Mouse (Mus musculus) kidney, embryonic 16.5 days (tissue): ENCODE measurements around the gene Gfap. TPM values are rescaled to one million over a fixed set of nuclear protein-coding genes. Genes with fewer than 3 reads are reported as not detected.

ENCODE experiments used
- ATAC-seq: fragments of 200-750 bp; cut with Nextera tagmentation; 2 replicates; pipeline ENCODE4 v1.8.0; 2017; ENCODE audit warnings: moderate TSS enrichment; ENCODE audit not compliant: low FRiP score, low TSS enrichment
- H3K27ac ChIP-seq: fragments of 300-500 bp; sonication (generic); 2 replicates; pipeline ENCODE4 v1.5.1; 2014; ENCODE audit warnings: low read length
- H3K27me3 ChIP-seq: fragments of 300-500 bp; sonication (generic); 2 replicates; pipeline ENCODE4 v1.6.1; 2014; ENCODE audit warnings: low read length, control low read depth, mixed read lengths; ENCODE audit not compliant: insufficient read depth
- H3K36me3 ChIP-seq: fragments of 300-500 bp; sonication (generic); 2 replicates; pipeline ENCODE4 v1.6.1; 2014; ENCODE audit warnings: low read length, control low read depth, mixed read lengths; ENCODE audit not compliant: insufficient read depth
- H3K4me1 ChIP-seq: fragments of 300-500 bp; sonication (generic); 2 replicates; pipeline ENCODE4 v1.6.1; 2014; ENCODE audit warnings: low read length, control low read depth, mixed read lengths; ENCODE audit not compliant: insufficient read depth
- H3K4me2 ChIP-seq: fragments of 300-500 bp; sonication (generic); replicated peaks from 2 replicates; pipeline ENCODE4 v1.6.1; 2014; ENCODE audit warnings: low read depth, low read length
- H3K4me3 ChIP-seq: fragments of 300-500 bp; sonication (generic); 2 replicates; pipeline ENCODE4 v1.5.1; 2014; ENCODE audit warnings: mild to moderate bottlenecking, low read length
- H3K9ac ChIP-seq: fragments of 300-500 bp; sonication (generic); replicated peaks from 2 replicates; pipeline ENCODE4 v1.6.1; 2014; ENCODE audit warnings: low read length
- H3K9me3 ChIP-seq: fragments of 300-500 bp; sonication (generic); 2 replicates; pipeline ENCODE4 v1.6.1; 2016; ENCODE audit warnings: low read length, control low read depth
- whole genome bisulfite sequencing: fragments of 180-500 bp; shearing (Covaris S2); extraction: QIAGEN DNeasy Blood & Tissue Kit; methylation state at CpG from one replicate; pipeline ENCODE4 v1.1.7; 2014; 5-methylcytosine and 5-hydroxymethylcytosine counted together
- polyA plus RNA-seq: library from polyadenylated mRNA; unstranded; fragments of >200 nt; fragmentation: Nextera tagmentation; extraction: Ambion mirVana; gene quantifications from 2 replicates; pipeline ENCODE4 v1.2.1, GENCODE M21; 2015

The Gfap gene
- polyA plus RNA-seq, 1 experiment from 2014 or later = 0.41 TPM

DNA sequence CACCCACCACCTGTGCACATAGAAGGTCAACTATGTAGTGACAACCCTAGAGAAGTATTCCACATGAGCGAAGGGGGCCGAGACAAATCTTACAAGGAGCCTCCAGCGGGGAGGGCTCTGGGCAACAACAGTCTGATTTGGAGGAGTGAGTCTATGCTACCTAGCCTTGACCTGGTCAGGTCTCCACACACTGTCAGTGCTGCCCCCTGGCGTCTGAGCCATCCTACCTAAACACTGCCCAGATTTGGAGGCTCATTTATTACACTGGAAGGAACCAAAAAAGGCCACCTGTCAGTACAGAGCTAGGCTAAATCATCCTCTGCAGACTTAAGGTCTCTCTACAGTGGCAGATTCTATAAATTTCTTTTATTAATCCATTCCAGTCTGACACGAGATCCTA lies 48.8 kb downstream of the Gfap start:
- Histone ChIP-seq H3K9me3 (no peaks in the 10 kb centered on the region), H3K36me3 (peaks cover 67% of the 10 kb centered on the region), H3K4me1 (no peaks in the 10 kb centered on the region), H3K27me3 (no peaks in the 10 kb centered on the region), H3K27ac (no peak overlapping the region), H3K4me2 (no peak overlapping the region), H3K9ac (no peak overlapping the region), H3K4me3 (no peak overlapping the region)
- WGBS = 56% methylated on average over 5 of the region's 5 CpGs
- peak; percentile 77 for ATAC-seq

DNA sequence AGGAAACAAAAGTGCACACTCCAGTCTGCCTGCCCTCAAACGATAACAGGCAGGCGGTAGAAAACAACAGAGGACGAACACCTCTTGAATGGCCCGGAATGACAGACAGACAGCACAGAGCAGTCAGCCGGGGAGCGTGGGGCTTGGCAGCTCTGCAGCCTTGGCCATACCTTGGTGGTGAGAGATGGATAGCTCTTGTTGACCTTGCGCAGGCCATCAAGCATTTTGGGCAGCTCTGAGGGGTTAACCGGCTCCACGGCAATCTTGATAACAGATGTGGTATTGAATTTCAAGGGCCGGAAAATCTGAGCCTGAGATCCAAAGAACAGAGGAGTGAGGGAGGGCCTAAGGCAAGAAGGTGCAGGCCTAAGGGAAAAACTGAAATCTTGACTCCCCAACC lies 54.8 kb downstream of the Gfap start:
- H3K9ac ChIP-seq = no peak overlapping the region
- H3K36me3 ChIP-seq = peaks cover 87% of the 10 kb centered on the region
- H3K4me1 ChIP-seq = no peaks in the 10 kb centered on the region
- H3K9me3 ChIP-seq = no peaks in the 10 kb centered on the region
- H3K27me3 ChIP-seq = no peaks in the 10 kb centered on the region
- no peak for ATAC-seq
- no peak overlapping the region for H3K4me2 ChIP-seq
- H3K27ac ChIP-seq = no peak overlapping the region
- WGBS = 58% methylated on average over 10 of the region's 10 CpGs
- no peak overlapping the region for H3K4me3 ChIP-seq

DNA sequence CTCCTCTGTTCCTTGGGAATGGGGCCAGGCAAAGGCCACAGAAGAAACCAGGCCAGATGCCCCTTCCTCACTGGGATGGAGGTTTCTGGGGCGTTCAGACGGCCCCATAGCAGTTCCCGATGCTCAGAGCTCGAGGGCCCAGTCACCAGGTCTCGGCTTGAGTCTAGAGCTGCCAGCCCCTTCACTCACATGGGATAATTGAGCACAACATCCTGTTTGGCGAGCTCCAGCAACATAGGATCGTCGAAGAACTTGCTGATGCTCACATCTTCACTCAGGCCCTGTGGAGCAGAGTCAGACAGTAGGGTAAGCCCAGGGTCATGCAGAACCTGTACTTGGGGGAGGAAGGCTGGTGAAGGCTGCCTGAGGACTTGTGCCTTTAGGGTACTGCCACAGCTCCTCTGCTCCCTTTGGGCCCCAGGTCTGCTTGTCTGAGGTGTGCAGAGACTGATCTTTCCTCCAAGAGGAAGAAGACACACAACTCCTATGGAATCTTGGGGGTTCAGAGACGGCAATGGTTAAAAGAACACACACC lies 62.0 kb downstream of the Gfap start:
- no peak for ATAC-seq
- no peaks in the 10 kb centered on the region for H3K4me1 ChIP-seq
- H3K27me3 ChIP-seq = no peaks in the 10 kb centered on the region
- H3K4me2 ChIP-seq = no peak overlapping the region
- 0 out of 2 replicates have a peak overlapping the region, but pooled peaks have one; percentile 5 for H3K27ac ChIP-seq
- H3K36me3 ChIP-seq = peaks cover 54% of the 10 kb centered on the region
- no peak overlapping the region for H3K4me3 ChIP-seq
- WGBS = 88% methylated on average over 9 of the region's 9 CpGs
- no peaks in the 10 kb centered on the region for H3K9me3 ChIP-seq
- H3K9ac ChIP-seq = no peak overlapping the region

DNA sequence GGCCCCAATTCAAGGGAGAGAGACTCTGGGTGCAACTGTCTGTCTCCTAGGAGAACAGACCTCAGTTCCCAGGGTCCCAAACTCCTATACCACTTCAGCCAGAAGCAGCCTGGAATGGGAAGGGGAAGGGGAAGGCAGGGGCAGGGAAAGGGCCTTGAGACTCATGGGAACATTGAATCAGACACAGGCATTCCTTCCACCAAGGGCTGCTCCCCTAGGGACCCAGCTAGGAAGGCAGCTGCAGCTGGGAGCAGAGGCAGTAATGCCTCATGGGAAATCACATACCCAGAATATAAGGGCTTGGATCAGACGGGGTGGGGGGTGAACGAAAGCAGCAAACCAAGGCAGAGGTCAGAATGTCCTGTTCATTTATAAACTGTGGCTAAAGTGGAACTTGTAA lies 62.6 kb downstream of the Gfap start:
- WGBS = 100% methylated on average over 2 of the region's 2 CpGs
- Histone ChIP-seq H3K4me3 (no peak overlapping the region), H3K9me3 (no peaks in the 10 kb centered on the region), H3K9ac (no peak overlapping the region), H3K4me2 (no peak overlapping the region), H3K27me3 (no peaks in the 10 kb centered on the region), H3K27ac (no peak overlapping the region), H3K36me3 (peaks cover 49% of the 10 kb centered on the region), H3K4me1 (peaks cover under 1% of the 10 kb centered on the region)
- ATAC-seq = no peak

DNA sequence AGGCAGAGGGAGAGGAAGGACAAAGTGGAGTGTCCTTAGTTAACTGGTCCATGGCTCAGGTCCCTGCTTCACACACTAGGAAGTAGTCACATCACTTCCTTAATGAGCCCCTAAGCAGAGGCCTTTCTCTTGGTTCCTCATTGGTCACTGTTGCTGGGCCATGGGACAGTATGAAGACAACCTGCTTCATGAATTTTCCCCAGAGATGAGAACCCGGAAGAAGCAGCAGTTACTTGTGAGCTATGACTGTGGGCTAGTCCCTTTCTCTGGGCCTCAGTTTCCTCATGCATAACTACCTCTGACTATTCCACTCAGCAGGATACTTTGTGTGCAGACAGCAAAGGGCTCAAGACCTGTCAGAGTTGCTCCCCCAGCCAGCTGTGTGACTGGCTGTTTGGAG lies 63.3 kb downstream of the Gfap start:
- Histone ChIP-seq H3K27ac (no peak overlapping the region), H3K4me3 (no peak overlapping the region), H3K27me3 (no peaks in the 10 kb centered on the region), H3K4me2 (no peak overlapping the region), H3K9me3 (no peaks in the 10 kb centered on the region), H3K4me1 (peaks cover 7% of the 10 kb centered on the region), H3K9ac (no peak overlapping the region), H3K36me3 (peaks cover 41% of the 10 kb centered on the region)
- no peak for ATAC-seq
- 95% methylated on average over 1 of the region's 1 CpGs for WGBS

Other genes starting within 250 kb of the Gfap start
- gene Meioc, start 237.2 kb downstream of the Gfap start, polyA plus RNA-seq = 0.28 and 0.34 TPM in 2 replicates
- 51.9 and 52.1 TPM in 2 replicates for gene Ccdc43, start 203.1 kb downstream of the Gfap start, polyA plus RNA-seq
- 8.7 and 8.8 TPM in 2 replicates for gene Adam11, start 139.5 kb downstream of the Gfap start, polyA plus RNA-seq
- gene Gjc1, start 81.2 kb downstream of the Gfap start, polyA plus RNA-seq = 54.5 and 55.4 TPM in 2 replicates
- gene Higd1b, start 65.1 kb downstream of the Gfap start, polyA plus RNA-seq = 0.42 and 2.5 TPM in 2 replicates
- gene Eftud2, start 19.9 kb downstream of the Gfap start, polyA plus RNA-seq = 222 and 236 TPM in 2 replicates
- gene Ccdc103, start 19.7 kb downstream of the Gfap start, polyA plus RNA-seq = 1.9 and 2.1 TPM in 2 replicates
- gene Fam187a, start 15.7 kb downstream of the Gfap start, polyA plus RNA-seq = not detected in 2 replicates
- gene Kif18b, start 24.2 kb upstream of the Gfap start, polyA plus RNA-seq = 11.5 and 12.6 TPM in 2 replicates
- 2.5 and 3.0 TPM in 2 replicates for gene C1ql1, start 45.8 kb upstream of the Gfap start, polyA plus RNA-seq
- 50.7 and 51.9 TPM in 2 replicates for gene Nmt1, start 127.3 kb upstream of the Gfap start, polyA plus RNA-seq
- gene Dcakd, start 127.4 kb upstream of the Gfap start, polyA plus RNA-seq = 161 and 201 TPM in 2 replicates
- gene Plcd3, start 200.7 kb upstream of the Gfap start, polyA plus RNA-seq = 8.2 and 8.7 TPM in 2 replicates
- 28.7 and 29.9 TPM in 2 replicates for gene Acbd4, start 200.8 kb upstream of the Gfap start, polyA plus RNA-seq
- gene Hexim1, start 215.3 kb upstream of the Gfap start, polyA plus RNA-seq = 5.5 and 6.6 TPM in 2 replicates
- gene Hexim2, start 231.5 kb upstream of the Gfap start, polyA plus RNA-seq = 11.3 and 11.8 TPM in 2 replicates